Mouse (Mus musculus) erythroblast, embryonic 14.5 days (primary cell): ENCODE measurements around the gene Sar1a.

Experiments
- GATA1 ChIP-seq: IDR thresholded peaks from 2 replicates; pipeline ENCODE4 v1.6.1; 2012; ENCODE audit warnings: low read length, inconsistent platforms, mixed read lengths
- TAL1 ChIP-seq: IDR thresholded peaks from 3 replicates; pipeline ENCODE4 v1.6.1; 2012; ENCODE audit warnings: low read length, inconsistent platforms, mixed read lengths

DNA sequence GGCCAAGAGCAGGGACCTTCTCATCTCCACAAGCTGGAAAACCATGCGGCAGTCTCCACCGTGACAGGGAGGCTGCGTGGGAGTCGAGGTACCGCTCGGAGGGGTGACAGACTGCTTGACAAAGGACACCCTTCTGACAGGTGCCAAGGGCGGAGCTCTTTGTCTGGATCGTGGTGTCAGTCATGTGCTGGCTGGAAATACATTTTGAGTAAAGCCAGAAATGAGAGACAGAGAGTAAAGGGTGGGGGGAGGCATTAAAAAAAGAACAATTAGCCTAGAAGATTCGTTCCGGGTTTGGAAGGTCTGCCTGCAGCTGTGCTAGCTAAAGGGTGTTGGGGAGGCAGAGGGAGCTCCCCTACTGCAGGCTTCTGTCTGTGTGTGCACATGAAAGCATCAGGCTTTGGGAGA lies 56.6 kb downstream of the Sar1a start:
- no peak for TF ChIP-seq GATA1
- TF ChIP-seq TAL1, result no peak
